Mouse (Mus musculus): ENCODE measurements around the gene Doc2a.
"Not testable (repeated sequence)": the region's sequence is repeated elsewhere in the genome, so short reads cannot be mapped to it uniquely, and the experiment has no call there.

Gene Doc2a

DNA sequence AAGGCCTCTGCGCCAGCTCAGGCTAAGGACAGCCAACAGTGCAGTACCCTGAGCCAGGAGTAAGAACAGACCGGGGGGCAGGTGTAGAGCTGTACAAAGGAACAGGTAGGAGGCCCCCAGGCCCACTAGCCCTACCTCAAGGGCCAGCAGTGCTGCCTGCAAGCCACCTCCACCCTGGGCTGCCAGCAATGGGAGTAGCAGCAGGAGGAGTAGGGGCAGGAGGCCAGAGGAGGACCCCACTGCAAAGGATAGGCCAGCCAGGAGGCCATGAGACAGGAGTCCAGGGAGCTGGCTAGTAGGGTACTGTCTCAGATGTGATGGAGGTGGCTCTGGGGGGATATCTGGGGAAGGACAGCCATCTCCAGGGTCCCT is 23.3 kb downstream of the Doc2a start:
- DNase-seq, result no peak

DNA sequence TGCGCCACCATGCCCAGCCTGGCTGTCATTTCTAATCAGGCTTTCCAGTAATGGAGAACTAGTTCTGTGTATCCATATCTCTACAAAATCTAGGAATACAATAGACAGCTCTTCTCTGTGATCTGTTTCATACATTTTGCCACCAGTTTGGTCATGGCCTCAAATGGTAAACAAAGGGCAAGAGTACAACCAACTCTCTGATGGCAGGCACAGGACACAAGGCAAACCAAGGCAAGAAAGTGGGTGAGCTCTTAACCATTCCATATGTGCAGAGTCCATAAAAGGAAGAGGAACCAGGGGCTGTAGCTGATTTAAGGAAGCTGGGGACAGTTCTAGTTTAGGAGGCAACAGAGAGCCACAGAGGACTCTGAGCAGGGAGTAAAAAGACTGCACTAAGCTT is 30.0 kb downstream of the Doc2a start:
- no peak for DNase-seq

DNA sequence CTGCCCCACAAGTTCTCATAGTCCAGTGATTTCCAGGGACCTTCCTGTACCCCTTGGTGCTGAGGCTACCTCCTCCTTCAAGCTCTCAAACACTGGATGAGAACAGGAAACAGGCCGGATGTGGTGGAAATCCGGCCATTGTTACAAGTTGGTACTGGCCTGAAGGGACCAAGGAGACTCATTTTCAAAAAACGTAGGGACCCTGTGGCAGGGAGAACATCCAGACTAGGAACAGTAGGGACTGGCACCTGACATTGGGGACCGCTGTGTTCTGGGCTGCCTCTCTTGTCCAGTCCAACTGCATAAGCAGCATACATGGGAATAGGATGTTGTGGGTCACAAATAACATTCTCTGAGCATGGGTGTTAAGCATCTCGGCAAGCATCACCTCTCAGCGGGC is 33.8 kb downstream of the Doc2a start:
- DNase-seq, result peak; percentile 57 to 77

DNA sequence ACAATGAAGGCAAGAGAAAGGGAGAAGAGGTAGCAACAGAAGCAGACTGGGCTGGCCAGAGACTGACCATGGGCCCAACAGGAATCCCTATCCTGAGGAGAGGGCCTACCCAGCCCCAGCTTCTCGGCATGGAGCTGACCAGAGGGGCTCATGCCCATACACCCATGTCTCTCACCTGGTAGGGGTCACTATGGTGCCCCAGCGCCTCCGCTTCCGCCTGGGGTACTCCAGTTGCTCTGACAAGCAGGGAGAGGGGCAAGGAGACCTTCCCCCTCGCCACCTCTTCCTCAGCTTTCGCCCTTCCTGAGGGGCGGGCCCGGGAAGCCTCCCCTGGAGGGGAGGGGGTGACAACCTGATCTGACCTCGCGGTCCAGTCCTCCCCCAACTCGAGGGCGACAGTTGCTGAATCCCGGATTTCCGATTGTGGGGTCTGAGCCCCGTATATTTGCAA is 36.5 kb downstream of the Doc2a start:
- DNase-seq, result peak in 1 of 2 experiments; percentile 36

DNA sequence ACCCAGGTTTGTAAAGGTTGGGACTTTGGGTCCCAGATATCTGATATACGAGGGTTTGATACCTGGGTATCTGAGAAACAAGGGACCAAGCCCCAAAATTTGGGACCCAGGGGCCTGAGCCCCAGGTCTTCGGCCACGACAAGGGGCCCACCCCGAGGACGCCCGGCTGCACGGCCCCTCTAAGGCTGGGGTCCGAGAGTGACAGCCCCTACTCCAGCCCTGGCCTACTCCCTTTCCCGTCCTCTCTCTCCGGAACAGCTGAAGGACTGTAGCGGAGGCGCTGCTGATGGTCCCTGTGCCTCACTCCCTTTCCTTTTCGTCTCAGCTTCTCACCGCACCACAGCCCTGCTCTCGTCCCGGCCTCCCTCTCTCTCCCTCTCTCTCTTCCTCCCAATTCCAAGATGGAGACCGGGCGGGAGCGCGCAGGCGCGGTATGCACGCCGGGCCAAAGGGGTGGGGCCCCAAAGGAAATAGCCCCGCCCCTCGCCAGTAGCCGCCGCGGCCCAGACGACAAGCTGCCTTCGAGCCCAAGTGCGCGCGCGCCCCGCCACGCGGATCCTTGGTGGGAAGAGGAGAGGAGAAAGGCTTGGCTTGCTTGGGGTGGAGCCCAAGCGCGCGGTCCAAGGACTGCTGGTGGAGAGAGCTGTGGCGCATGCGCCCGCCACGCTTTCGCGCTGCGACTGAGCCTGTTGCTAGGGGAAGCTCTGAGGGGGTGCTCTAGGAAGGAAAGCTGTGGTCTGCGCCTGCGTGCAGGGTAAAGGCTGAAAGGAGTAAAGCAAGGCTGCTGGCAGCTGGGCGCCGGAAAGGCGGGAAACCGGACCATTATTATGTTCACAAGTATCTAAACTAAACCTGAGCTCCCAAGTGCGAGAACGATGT is 37.3 kb downstream of the Doc2a start, which contains the start of gene Taok2:
Gene Taok2, minus strand, starts transcription at position 418 of the 879 bp plus-strand sequence.
- DNase-seq, result peak; percentile 99

DNA sequence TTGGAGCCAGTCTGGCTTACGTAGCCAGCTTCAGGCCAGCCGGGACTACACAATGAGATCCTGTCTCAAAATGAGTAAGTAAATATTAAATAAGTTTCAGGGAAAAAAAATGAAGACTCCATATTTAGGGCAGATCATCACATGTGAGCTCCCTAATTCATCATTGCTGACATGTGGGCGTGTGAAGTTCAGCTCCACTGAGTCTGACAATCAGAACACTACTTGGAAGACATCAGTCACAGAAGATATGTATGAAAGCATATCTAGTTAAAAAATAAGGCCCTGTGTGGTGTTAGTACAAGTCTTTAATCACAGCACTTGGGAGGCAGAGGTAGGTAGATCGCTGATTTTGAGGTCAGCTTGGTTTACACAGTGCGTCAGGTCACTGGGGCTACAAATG is 40.1 kb downstream of the Doc2a start:
- DNase-seq, result no peak

DNA sequence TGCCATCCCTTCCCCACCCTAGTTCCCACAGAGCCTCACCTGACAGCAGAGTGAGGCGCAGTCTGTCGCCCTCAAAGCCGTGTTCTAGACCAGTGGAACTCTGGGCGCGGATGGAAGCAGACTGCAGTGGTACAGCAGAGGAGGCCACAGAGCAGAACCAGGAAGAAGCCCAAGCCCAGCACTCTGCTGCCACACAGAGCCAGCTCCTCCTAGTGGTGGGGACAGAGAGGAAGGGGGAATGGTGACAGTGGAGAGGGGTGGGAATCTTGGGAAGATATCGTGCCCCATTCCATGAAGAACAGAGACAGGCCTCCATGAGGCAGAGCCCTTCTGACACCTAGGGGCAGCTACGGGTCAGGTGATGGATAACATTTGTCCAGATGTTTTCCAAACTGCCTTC is 41.6 kb downstream of the Doc2a start:
- peak; percentile 51 to 58 for DNase-seq

DNA sequence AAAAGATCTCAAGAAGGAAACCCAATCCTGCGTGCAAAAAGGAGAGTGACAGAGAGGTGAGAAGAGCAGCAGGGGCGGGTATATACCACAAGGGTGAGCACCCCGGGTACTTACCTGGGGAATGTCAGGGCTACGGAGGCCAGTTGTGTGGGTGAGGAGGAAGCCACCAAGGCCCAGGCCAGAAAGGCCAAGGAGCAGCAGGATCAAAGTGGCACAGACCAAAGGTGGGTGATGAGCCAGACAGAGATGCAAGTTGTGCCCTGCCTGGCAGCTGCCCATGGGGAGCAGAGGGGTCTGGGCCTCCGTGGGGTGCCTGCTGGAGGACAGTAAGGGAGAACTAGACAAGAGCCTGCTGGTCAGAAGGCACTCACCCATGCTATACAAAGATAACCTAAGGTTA is 49.7 kb downstream of the Doc2a start:
- no peak for DNase-seq

DNA sequence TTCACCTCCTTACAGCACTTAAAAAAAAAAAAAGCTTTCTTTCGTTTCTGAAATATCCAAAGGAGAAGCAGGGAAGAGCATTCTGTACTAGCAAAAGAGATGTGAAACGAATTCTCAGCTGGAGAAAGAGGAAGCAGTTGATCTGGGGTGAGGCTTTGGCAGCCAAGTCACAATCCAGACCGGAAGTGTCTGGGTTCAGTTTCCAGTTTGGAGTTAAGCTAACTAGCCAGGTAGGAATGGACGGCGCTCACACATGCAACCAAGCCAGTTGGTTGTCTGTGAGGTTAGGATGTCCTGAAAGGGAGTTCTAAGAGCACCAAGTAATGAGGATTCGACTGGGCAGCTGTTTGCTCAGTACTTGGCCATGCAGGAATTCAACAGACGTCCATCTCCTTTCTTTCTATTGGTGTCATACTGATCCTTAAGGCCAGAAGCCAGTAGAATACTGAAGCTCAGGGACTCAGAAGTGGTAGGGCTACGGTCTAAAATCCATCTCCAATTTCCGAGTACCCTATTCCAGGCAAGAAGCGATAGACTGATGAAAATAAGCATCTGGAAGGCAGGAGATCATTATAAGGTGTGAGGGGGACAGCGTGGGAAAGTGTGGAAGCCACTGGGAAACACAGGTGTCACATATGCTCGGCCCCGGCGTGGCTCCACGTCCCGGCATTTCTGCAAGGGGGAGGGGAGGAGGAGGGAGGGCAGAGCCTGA is 50.3 kb downstream of the Doc2a start:
- DNase-seq, result peak; percentile 34 to 41

DNA sequence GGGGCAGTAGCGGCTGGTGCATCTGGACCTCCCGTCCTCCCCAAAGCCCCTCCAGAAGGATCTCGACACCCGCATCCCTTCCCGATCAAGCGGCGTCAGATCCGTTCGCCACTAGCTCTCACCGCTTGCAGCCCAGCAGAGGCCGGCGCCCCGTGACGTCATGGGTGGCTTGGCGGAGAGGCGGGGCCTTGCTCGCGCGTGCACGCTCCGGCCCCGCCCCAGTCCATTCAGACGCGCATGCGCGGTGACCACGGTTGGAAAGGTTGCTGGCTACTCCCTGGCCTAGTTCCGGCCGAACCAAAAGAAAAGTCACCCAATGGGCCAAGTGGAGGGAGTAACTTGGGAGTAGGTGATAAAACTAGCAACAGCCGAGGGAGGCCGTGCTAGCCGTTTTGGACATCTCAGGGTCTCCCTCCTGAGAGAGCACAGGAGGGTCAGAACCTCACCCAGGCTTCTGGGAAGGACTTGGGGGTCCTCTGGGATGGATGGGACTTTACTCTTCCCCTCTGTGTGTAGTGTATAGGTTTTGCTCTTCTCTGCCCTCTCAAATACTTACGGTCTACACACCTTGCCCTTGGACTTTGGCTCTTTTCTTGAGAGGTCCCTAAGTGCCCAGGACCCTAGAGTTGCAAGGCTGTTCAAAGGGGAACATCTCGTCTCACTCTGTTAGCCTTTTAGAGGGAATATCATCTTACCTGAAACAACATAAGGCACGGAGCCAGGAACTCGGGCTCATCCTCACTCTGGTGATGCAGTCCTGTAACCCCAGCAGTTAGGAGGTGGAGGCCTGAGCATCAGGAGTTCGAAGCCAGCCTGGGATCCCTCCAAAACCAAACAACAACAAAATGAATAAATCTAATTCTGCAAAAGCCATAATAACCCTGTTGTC is 51.1 kb downstream of the Doc2a start:
- DNase-seq, result peak; percentile 97 to 100

DNA sequence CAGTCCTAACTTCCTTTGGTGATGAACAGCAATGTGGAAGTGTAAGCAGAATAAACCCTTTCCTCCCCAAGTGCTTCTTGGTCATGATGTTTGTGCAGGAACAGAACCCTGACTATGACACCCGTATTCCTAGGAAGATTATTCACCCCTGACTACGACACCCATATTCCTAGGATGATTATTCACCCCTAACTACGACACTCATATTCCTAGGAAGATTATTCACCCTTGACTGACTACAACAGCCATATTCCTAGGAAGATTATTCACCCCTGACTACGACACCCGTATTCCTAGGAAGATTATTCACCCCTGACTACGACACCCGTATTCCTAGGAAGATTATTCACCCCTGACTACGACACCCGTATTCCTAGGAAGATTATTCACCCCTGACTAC is 52.6 kb downstream of the Doc2a start:
- DNase-seq, result not testable (repeated sequence)
